Mouse (Mus musculus): ENCODE measurements around the gene Hdac4.

DNA sequence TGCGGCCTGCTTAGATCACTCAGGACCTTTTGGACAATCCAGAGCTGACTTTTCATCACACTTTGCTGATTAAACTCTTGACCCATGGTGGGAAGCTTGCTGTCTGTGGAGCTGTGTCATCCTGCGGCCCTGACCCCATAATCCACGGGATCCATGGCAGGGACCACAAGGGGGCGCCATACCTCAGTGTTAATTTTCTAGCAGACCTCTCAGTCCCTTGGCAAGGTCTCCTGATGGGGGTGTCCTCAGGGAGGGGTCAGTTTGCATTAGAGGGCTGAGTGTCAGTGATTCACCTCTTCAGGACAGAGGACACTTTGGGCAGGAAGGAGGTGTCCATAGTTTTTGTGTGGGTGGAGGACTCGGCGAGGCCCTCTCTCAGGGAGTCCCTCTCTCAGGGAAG is 281.6 kb downstream of the Hdac4 start:
- TF ChIP-seq GATA1 (IDR thresholded peaks at IDR 0.05; ENCODE audit: low read length) (no peak), TAL1 (IDR thresholded peaks at IDR 0.05; ENCODE audit: low read length) (no peak)
